ENCODE assay signal across 15 mouse cellular contexts in genomic region chr12:79138999-79139398, GRCm38 (mm10). TPM values are rescaled to one million over a fixed set of nuclear protein-coding genes. Genes with fewer than 3 reads are reported as not detected.
"Had no signal": no experiment of that assay in that cellular context is flagged by ENCODE, and none has a peak within 500 bp of the region (broad histone marks: within the 10 kb centered on the region; RNA-seq: fewer than 3 reads in every experiment).

No protein-coding gene starts in this region.

- DNase-seq: liver, embryonic 13.5 days; liver, postnatal 0 days; lung, embryonic 14.5 days; right cerebral cortex, postnatal 14 days; spleen, adult 18-20 months; thymus, adult 2 months; thymus, postnatal 36 days had no signal

- H3K4me3 ChIP-seq: liver, embryonic 13.5 days; liver, embryonic 15.5 days; megakaryocyte, embryonic 14.5 days; midbrain, embryonic 13.5 days; midbrain, embryonic 15.5 days; neural tube, embryonic 12.5 days had no signal

- H3K4me1 ChIP-seq: liver, embryonic 13.5 days; liver, embryonic 15.5 days; midbrain, embryonic 13.5 days; midbrain, embryonic 15.5 days; neural tube, embryonic 12.5 days had no signal

- H3K36me3 ChIP-seq: liver, embryonic 13.5 days; liver, embryonic 15.5 days; midbrain, embryonic 13.5 days; midbrain, embryonic 15.5 days; neural tube, embryonic 12.5 days had no signal

- H3K27ac ChIP-seq: liver, embryonic 13.5 days; liver, embryonic 15.5 days; macrophage; midbrain, embryonic 13.5 days; midbrain, embryonic 15.5 days; neural tube, embryonic 12.5 days had no signal

- H3K27me3 ChIP-seq: midbrain, embryonic 15.5 days; neural tube, embryonic 12.5 days had no signal

RNA-seq across cellular contexts. Expression of gene Arg2, which starts 8.4 kb away (rescaled TPM):
- total RNA-seq: monocyte, adult 5-6 weeks had no signal
- polyA plus RNA-seq: liver, embryonic 11.5 days had no signal
